Mouse (Mus musculus): Measurements from ENCODE around the gene Lrrc8d.
A peak's percentile ranks its signal among the peaks of the same experiment; 100 is the strongest.

Lrrc8d gene

GRCm38 (mm10) chr5:105715531-105716124 lies 15.9 kb downstream of the Lrrc8d start:
- DNase-seq (ENCODE audit: low read depth, low spot score): no peak

- DNase-seq (ENCODE audit: low read depth, low spot score): no peak
These were observed 17.5 kb downstream of the Lrrc8d start for GRCm38 (mm10) chr5:105717294-105717693.

- no peak for DNase-seq (ENCODE audit: low read depth, low spot score)
These were observed 18.4 kb downstream of the Lrrc8d start for GRCm38 (mm10) chr5:105718138-105718670.

- no peak for DNase-seq (ENCODE audit: low read depth, low spot score)
These were observed 21.5 kb downstream of the Lrrc8d start for GRCm38 (mm10) chr5:105721267-105721666.

- no peak for DNase-seq (ENCODE audit: low read depth, low spot score)
These were observed 23.0 kb downstream of the Lrrc8d start for GRCm38 (mm10) chr5:105722807-105723206.

GRCm38 (mm10) chr5:105730193-105730831 lies 30.5 kb downstream of the Lrrc8d start:
- DNase-seq (ENCODE audit: low read depth, low spot score): no peak

- DNase-seq (ENCODE audit: low read depth, low spot score): peak; percentile 72
These were observed 31.4 kb downstream of the Lrrc8d start for GRCm38 (mm10) chr5:105731173-105731626.

GRCm38 (mm10) chr5:105731627-105732432 lies 32.1 kb downstream of the Lrrc8d start:
- DNase-seq (ENCODE audit: low read depth, low spot score): peak; percentile 37

GRCm38 (mm10) chr5:105732433-105732891 lies 32.7 kb downstream of the Lrrc8d start:
- DNase-seq (ENCODE audit: low read depth, low spot score): peak; percentile 17

- no peak for DNase-seq (ENCODE audit: low read depth, low spot score)
These were observed 33.5 kb downstream of the Lrrc8d start for GRCm38 (mm10) chr5:105733226-105733625.

- DNase-seq (ENCODE audit: low read depth, low spot score): no peak
These were observed 36.6 kb downstream of the Lrrc8d start for GRCm38 (mm10) chr5:105736365-105736764.

GRCm38 (mm10) chr5:105737145-105737544 lies 37.4 kb downstream of the Lrrc8d start:
- no peak for DNase-seq (ENCODE audit: low read depth, low spot score)

GRCm38 (mm10) chr5:105740437-105740836 lies 40.7 kb downstream of the Lrrc8d start:
- DNase-seq (ENCODE audit: low read depth, low spot score): no peak

GRCm38 (mm10) chr5:105742641-105743040 lies 42.9 kb downstream of the Lrrc8d start:
- DNase-seq (ENCODE audit: low read depth, low spot score): no peak

GRCm38 (mm10) chr5:105745324-105745723 lies 45.6 kb downstream of the Lrrc8d start:
- no peak for DNase-seq (ENCODE audit: low read depth, low spot score)

- DNase-seq (ENCODE audit: low read depth, low spot score): no peak
These were observed 46.2 kb downstream of the Lrrc8d start for GRCm38 (mm10) chr5:105745927-105746454.

GRCm38 (mm10) chr5:105754803-105755202 lies 55.0 kb downstream of the Lrrc8d start:
- no peak for DNase-seq (ENCODE audit: low read depth, low spot score)

GRCm38 (mm10) chr5:105755491-105755890 lies 55.7 kb downstream of the Lrrc8d start:
- no peak for DNase-seq (ENCODE audit: low read depth, low spot score)

- DNase-seq (ENCODE audit: low read depth, low spot score): no peak
These were observed 58.2 kb downstream of the Lrrc8d start for GRCm38 (mm10) chr5:105757978-105758377.

- DNase-seq (ENCODE audit: low read depth, low spot score): no peak
These were observed 59.1 kb downstream of the Lrrc8d start for GRCm38 (mm10) chr5:105758866-105759265.

- DNase-seq (ENCODE audit: low read depth, low spot score): no peak
These were observed 62.2 kb downstream of the Lrrc8d start for GRCm38 (mm10) chr5:105761848-105762482.

All from c-Kit-negative CD71-positive TER-119-positive erythroid progenitor cells, embryonic 14.5 days (primary cell).